Comparison of ENCODE assay signal across 24 mouse cellular contexts in the genomic region with DNA sequence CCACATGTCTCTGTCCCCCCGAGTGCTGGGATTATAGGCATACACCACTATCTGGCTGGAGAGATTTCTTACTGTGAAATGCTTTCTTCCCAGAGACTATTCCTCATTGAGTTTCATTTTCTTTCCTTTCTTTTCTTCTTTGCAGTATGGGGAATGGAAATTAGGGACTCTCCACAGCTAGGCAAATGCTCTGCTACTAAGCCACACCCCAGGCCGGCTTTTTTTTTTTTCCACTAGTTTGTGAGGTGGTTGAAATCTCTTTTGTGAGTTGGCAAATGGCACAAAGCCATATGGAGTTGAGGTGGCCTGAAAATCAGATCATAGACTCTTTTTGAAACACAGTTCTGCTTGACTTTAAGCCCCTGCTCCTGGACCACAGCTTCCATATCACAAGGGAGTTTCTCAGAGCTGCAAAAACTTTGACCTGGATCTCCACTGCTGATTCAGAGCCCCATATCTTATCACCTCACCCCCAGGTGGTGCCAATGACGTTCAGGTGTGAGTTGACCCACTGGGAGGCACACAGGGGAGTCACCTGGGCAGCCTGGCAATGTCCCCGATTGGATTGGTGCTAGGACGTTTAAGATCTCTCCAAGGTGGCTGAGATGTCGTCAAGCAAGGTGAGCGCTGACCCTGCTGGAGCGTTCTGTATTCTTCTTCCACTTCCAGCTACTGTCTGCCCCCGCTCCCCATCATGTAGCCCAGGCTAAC.
"Had no signal": no experiment of that assay in that cellular context is flagged by ENCODE, and none has a peak within 500 bp of the region (broad histone marks: within the 10 kb centered on the region; RNA-seq: fewer than 3 reads in every experiment).

No protein-coding gene starts in this region.

- H3K4me1 ChIP-seq: liver, embryonic 13.5 days had no signal

- H3K36me3 ChIP-seq: heart, embryonic 13.5 days; heart, embryonic 15.5 days; hindbrain, embryonic 13.5 days; hindbrain, embryonic 15.5 days; limb, embryonic 10.5 days; limb, embryonic 12.5 days; liver, embryonic 13.5 days had no signal

- ATAC-seq: forebrain, postnatal 0 days; hindbrain, postnatal 0 days had no signal

- H3K9me3 ChIP-seq: heart, embryonic 13.5 days; heart, embryonic 15.5 days; hindbrain, embryonic 13.5 days; hindbrain, embryonic 15.5 days; limb, embryonic 10.5 days; limb, embryonic 12.5 days; liver, embryonic 13.5 days had no signal

- H3K27ac ChIP-seq: heart, embryonic 13.5 days; heart, embryonic 15.5 days; hindbrain, embryonic 13.5 days; hindbrain, embryonic 15.5 days; hindbrain, postnatal 0 days; layer of hippocampus, adult 2 months; limb, embryonic 10.5 days; limb, embryonic 12.5 days; liver, embryonic 13.5 days had no signal

- H3K4me2 ChIP-seq: heart, embryonic 11.5 days; heart, embryonic 13.5 days; heart, embryonic 15.5 days; hindbrain, embryonic 13.5 days; hindbrain, embryonic 15.5 days; limb, embryonic 12.5 days; liver, embryonic 11.5 days; liver, embryonic 13.5 days had no signal

- DNase-seq: forebrain, postnatal 0 days; gastrocnemius, postnatal 14 days; gastrocnemius, postnatal 36 days; heart, adult 18-20 months; heart, postnatal 14 days; heart, postnatal 36 days; kidney, adult 18-20 months; kidney, adult 8-10 months; kidney, postnatal 10 days; kidney, postnatal 25 days; kidney, postnatal 4 days; layer of hippocampus, postnatal 36 days; liver; liver, embryonic 13.5 days had no signal

- H3K9ac ChIP-seq: forebrain, postnatal 0 days; heart, embryonic 13.5 days; heart, embryonic 15.5 days; hindbrain, embryonic 13.5 days; hindbrain, embryonic 15.5 days; limb, embryonic 12.5 days; liver, embryonic 13.5 days had no signal

- H3K4me3 ChIP-seq: heart, embryonic 13.5 days; heart, embryonic 15.5 days; hindbrain, embryonic 13.5 days; hindbrain, embryonic 15.5 days; layer of hippocampus, adult 2 months; limb, embryonic 10.5 days; limb, embryonic 12.5 days; liver, embryonic 13.5 days had no signal
